12 mouse cellular contexts compared by ENCODE assay signal in the genomic region with DNA sequence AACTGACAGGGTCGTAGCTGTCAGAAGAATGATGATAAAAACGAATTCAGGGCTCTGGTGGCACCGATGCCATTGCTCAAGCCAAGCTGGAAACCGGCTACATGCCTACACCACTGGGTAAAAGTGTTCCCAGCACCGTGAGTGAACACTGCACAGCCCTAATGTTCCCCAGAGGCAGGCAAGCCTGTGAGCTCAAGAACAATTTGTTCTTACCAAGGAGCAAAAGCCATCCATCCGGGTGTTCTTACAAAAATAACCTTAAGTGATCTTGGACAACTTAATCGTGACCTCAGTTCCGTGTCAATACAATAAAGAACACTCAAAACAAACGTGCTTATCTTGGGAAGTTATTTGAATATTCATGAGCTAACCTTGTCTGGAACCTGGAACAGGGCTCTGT. TPM values are rescaled to one million over a fixed set of nuclear protein-coding genes. Genes with fewer than 3 reads are reported as not detected.
DNase-seq lines count a peak whose midpoint lies in the region; ATAC-seq and TF ChIP-seq lines count a peak whose summit lies in the region.
"Had no signal": no experiment of that assay in that cellular context is flagged by ENCODE, and none has a peak within 500 bp of the region (broad histone marks: within the 10 kb centered on the region; RNA-seq: fewer than 3 reads in every experiment).

No protein-coding gene starts in this region.

- no peak for ATAC-seq in midbrain, embryonic 15.5 days (replicated peaks)
- no peak for ATAC-seq in liver, embryonic 12.5 days
- ATAC-seq in stomach, postnatal 0 days (ENCODE audit: low FRiP score, low TSS enrichment), result peak; percentile 4; the same call in 1 of the 2 replicates

- H3K4me1 ChIP-seq in midbrain, embryonic 10.5 days, result peaks cover 47% of the 10 kb centered on the region
- H3K4me1 ChIP-seq in midbrain, embryonic 15.5 days, result peaks cover 21% of the 10 kb centered on the region
- H3K4me1 ChIP-seq in liver, embryonic 12.5 days, result peaks cover 85% of the 10 kb centered on the region
- no peaks in the 10 kb centered on the region for H3K4me1 ChIP-seq in stomach, postnatal 0 days (replicated peaks; ENCODE audit: control insufficient read depth, insufficient read depth)

- H3K4me2 ChIP-seq in midbrain, embryonic 15.5 days, result no peak overlapping the region
- H3K4me2 ChIP-seq in liver, embryonic 12.5 days, result peak overlapping the region; percentile 96
- no peak overlapping the region; the same call in 1 of the 2 replicates for H3K4me2 ChIP-seq in stomach, postnatal 0 days (replicated peaks; ENCODE audit: low read depth)

- no peak for TF ChIP-seq EP300 in stomach, postnatal 0 days (optimal IDR thresholded peaks at IDR 0.05)

- H3K9ac ChIP-seq in midbrain, embryonic 15.5 days, result no peak overlapping the region
- H3K9ac ChIP-seq in liver, embryonic 12.5 days, result no peak overlapping the region
- H3K9ac ChIP-seq in stomach, postnatal 0 days (ENCODE audit: low read length), result no peak overlapping the region
- H3K9ac ChIP-seq: neural tube, embryonic 13.5 days had no signal

- H3K4me3 ChIP-seq in midbrain, embryonic 10.5 days, result peak overlapping the region; percentile 80
- no peak overlapping the region for H3K4me3 ChIP-seq in midbrain, embryonic 15.5 days
- H3K4me3 ChIP-seq in liver, embryonic 12.5 days, result no peak overlapping the region; the same call in 1 of the 2 replicates
- no peak overlapping the region for H3K4me3 ChIP-seq in stomach, postnatal 0 days (ENCODE audit: low read depth, low read length)
- H3K4me3 ChIP-seq: neural tube, embryonic 13.5 days had no signal

- DNase-seq in heart, adult 11 months, result peak; percentile 93
- DNase-seq in heart, postnatal 25 days (ENCODE audit: low spot score), result no peak
- DNase-seq in midbrain, embryonic 10.5 days (ENCODE audit: low spot score), result no peak
- DNase-seq in stomach, postnatal 0 days (ENCODE audit: low spot score), result no peak
- no peak for DNase-seq in embryo, embryonic 10.5 days (ENCODE audit: low spot score)
- DNase-seq in left cerebral cortex, postnatal 14 days (ENCODE audit: low spot score in 2 of 2), result no peak
- DNase-seq: gastrocnemius, postnatal 10 days; thymus, postnatal 36 days had no signal

- no peaks in the 10 kb centered on the region for H3K9me3 ChIP-seq in midbrain, embryonic 10.5 days (replicated peaks)
- no peaks in the 10 kb centered on the region for H3K9me3 ChIP-seq in midbrain, embryonic 15.5 days
- no peaks in the 10 kb centered on the region for H3K9me3 ChIP-seq in liver, embryonic 12.5 days (replicated peaks)
- H3K9me3 ChIP-seq in stomach, postnatal 0 days (ENCODE audit: control insufficient read depth, low read length), result no peaks in the 10 kb centered on the region
- H3K9me3 ChIP-seq: embryonic facial prominence, embryonic 13.5 days; neural tube, embryonic 13.5 days had no signal

- no peak overlapping the region for H3K27ac ChIP-seq in midbrain, embryonic 10.5 days (replicated peaks)
- H3K27ac ChIP-seq in midbrain, embryonic 15.5 days, result no peak overlapping the region
- H3K27ac ChIP-seq in liver, embryonic 12.5 days, result no peak overlapping the region
- 0 out of 2 replicates have a peak overlapping the region, but pooled peaks have one; percentile 35 for H3K27ac ChIP-seq in stomach, postnatal 0 days (replicated peaks)
- H3K27ac ChIP-seq: embryonic facial prominence, embryonic 13.5 days; neural tube, embryonic 13.5 days had no signal

- 63% methylated on average over 9 of the region's 9 CpGs for WGBS in midbrain, embryonic 10.5 days
- WGBS in midbrain, embryonic 15.5 days, result 61% methylated on average over 9 of the region's 9 CpGs
- WGBS in liver, embryonic 12.5 days (ENCODE audit: insufficient replicate concordance), result 44% methylated on average over 9 of the region's 9 CpGs
- WGBS in stomach, postnatal 0 days, result 47% methylated on average over 9 of the region's 9 CpGs

- peaks cover 13% of the 10 kb centered on the region; the same call in 1 of the 2 replicates for H3K36me3 ChIP-seq in midbrain, embryonic 10.5 days
- H3K36me3 ChIP-seq in midbrain, embryonic 15.5 days (replicated peaks), result no peaks in the 10 kb centered on the region
- H3K36me3 ChIP-seq in liver, embryonic 12.5 days, result peaks cover 3% of the 10 kb centered on the region; the same call in 1 of the 2 replicates
- no peaks in the 10 kb centered on the region for H3K36me3 ChIP-seq in stomach, postnatal 0 days (ENCODE audit: control insufficient read depth, insufficient read depth, low read length)
- H3K36me3 ChIP-seq: neural tube, embryonic 13.5 days had no signal

- TF ChIP-seq CTCF in stomach, postnatal 0 days (IDR thresholded peaks at IDR 0.05; ENCODE audit: low read depth), result no peak

- intact Hi-C loops in heart, postnatal 25 days (cut with DNase I), result no loop called here
- intact Hi-C loops in left cerebral cortex, postnatal 14 days (cut with DNase I), result no loop called here

- peaks cover 11% of the 10 kb centered on the region; the same call in 1 of the 2 replicates for H3K27me3 ChIP-seq in midbrain, embryonic 10.5 days (ENCODE audit: low read depth, poor library complexity, severe bottlenecking)
- H3K27me3 ChIP-seq in midbrain, embryonic 15.5 days (replicated peaks), result peaks cover 17% of the 10 kb centered on the region; the same call in 1 of the 2 replicates
- H3K27me3 ChIP-seq in liver, embryonic 12.5 days (replicated peaks), result peaks cover 11% of the 10 kb centered on the region
- no peaks in the 10 kb centered on the region for H3K27me3 ChIP-seq in stomach, postnatal 0 days (ENCODE audit: control insufficient read depth, insufficient read depth, low read length)

RNA-seq across cellular contexts. Expression of a gene that starts 3.2 kb away (rescaled TPM):
- total RNA-seq in heart, postnatal 25 days (2021), result 100 to 1,000 TPM; 268 to 296 TPM
- 26.4 and 31.4 TPM in 2 replicates for polyA plus RNA-seq in midbrain, embryonic 10.5 days (2016; fragmentation: Nextera tagmentation; extraction: Ambion mirVana)
- 2.2 and 2.8 TPM in 2 replicates for polyA plus RNA-seq in midbrain, embryonic 15.5 days (2015; fragmentation: Nextera tagmentation; extraction: Ambion mirVana)
- polyA plus RNA-seq in liver, embryonic 12.5 days (2016; fragmentation: Nextera tagmentation; extraction: Ambion mirVana), result 10.1 and 11.1 TPM in 2 replicates
- polyA plus RNA-seq in stomach, postnatal 0 days (2015; fragmentation: Nextera tagmentation; extraction: Ambion mirVana), result 7.1 and 8.9 TPM in 2 replicates
- total RNA-seq in left cerebral cortex, postnatal 14 days (2021), result 1 to 10 TPM; 3.7 TPM
